Mouse (Mus musculus) bone marrow, adult 2 months (tissue): ENCODE data around the gene Nr2e1.

Experiments used
- CTCF ChIP-seq: fragments of 200-500 bp; IDR thresholded peaks from 2 replicates; pipeline ENCODE4 v1.5.1; 2011; ENCODE audit warnings: low read length, control low read depth; ENCODE audit not compliant: control insufficient read depth, insufficient read depth
- POLR2A ChIP-seq: fragments of 200-500 bp; IDR thresholded peaks from 2 replicates; pipeline ENCODE4 v1.6.1; 2011; ENCODE audit warnings: low read depth, mild to moderate bottlenecking, control low read depth, low read length, borderline replicate concordance; ENCODE audit not compliant: control insufficient read depth

DNA sequence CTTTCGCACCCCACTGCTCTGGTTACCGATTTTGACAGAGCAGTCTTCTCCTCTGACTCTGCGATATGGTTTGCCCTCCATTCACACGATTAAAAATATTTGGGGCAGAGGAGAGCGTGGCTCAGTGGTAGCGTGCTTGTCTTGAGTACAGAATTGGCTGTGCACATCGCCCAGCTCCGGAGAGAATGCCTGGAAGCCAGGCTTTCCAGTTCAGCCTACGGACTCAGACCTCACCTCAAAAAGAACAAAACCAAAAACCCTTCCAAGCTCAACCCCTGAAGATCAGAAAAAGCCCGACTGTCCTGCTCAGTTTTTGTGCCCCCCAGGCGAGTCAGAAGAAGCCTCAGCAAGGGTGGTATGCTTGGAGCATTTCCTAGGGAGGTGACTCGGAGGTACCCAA, 29.6 kb upstream of the Nr2e1 start:
- TF ChIP-seq POLR2A (no peak), CTCF (no peak)
